ENCODE assay signal across 20 mouse cellular contexts in genomic region chr1:57529320-57529719, GRCm38 (mm10).
A peak's percentile ranks its signal among the peaks of the same experiment; 100 is the strongest.
DNase-seq lines count a peak whose midpoint lies in the region; ATAC-seq and TF ChIP-seq lines count a peak whose summit lies in the region.
"Had no signal": no experiment of that assay in that cellular context is flagged by ENCODE, and none has a peak within 500 bp of the region (broad histone marks: within the 10 kb centered on the region; RNA-seq: fewer than 3 reads in every experiment).

No protein-coding gene starts in this region.

- no peaks in the 10 kb centered on the region for H3K9me3 ChIP-seq in hindbrain, embryonic 13.5 days
- H3K9me3 ChIP-seq in hindbrain, embryonic 11.5 days (ENCODE audit: control insufficient read depth, low read length): no peaks in the 10 kb centered on the region
- no peaks in the 10 kb centered on the region for H3K9me3 ChIP-seq in forebrain, embryonic 12.5 days
- H3K9me3 ChIP-seq in forebrain, postnatal 0 days (ENCODE audit: low read length): no peaks in the 10 kb centered on the region
- H3K9me3 ChIP-seq: heart, embryonic 12.5 days; hindbrain, embryonic 10.5 days; limb, embryonic 13.5 days; liver, embryonic 12.5 days; midbrain, embryonic 12.5 days; neural tube, embryonic 15.5 days had no signal

- no peak for TF ChIP-seq CTCF in forebrain, postnatal 0 days (IDR thresholded peaks at IDR 0.05; ENCODE audit: low read depth)

- H3K4me2 ChIP-seq in hindbrain, embryonic 13.5 days: no peak overlapping the region
- H3K4me2 ChIP-seq in hindbrain, embryonic 11.5 days (replicated peaks; ENCODE audit: low read depth, low read length): no peak overlapping the region
- H3K4me2 ChIP-seq in forebrain, embryonic 12.5 days: no peak overlapping the region
- H3K4me2 ChIP-seq in forebrain, postnatal 0 days (ENCODE audit: low read depth): no peak overlapping the region
- H3K4me2 ChIP-seq: heart, embryonic 12.5 days; limb, embryonic 13.5 days; liver, embryonic 12.5 days; midbrain, embryonic 12.5 days; neural tube, embryonic 15.5 days had no signal

- WGBS in hindbrain, embryonic 13.5 days: 83% methylated on average over 2 of the region's 2 CpGs
- 75% methylated on average over 2 of the region's 2 CpGs for WGBS in hindbrain, embryonic 11.5 days
- 71% methylated on average over 2 of the region's 2 CpGs for WGBS in forebrain, embryonic 12.5 days
- WGBS in forebrain, postnatal 0 days: 27% methylated on average over 2 of the region's 2 CpGs

- DNase-seq in hindbrain, embryonic 11.5 days (ENCODE audit: low spot score): no peak
- peak; percentile 4 for DNase-seq in layer of hippocampus, adult 9-11 months
- DNase-seq in layer of hippocampus, postnatal 10 days (ENCODE audit: low spot score in 2 of 2): no peak
- DNase-seq in forebrain, postnatal 0 days: peak; percentile 77
- no peak for DNase-seq in B cell, adult 2 months
- DNase-seq: adrenal gland, postnatal 10 days; cerebellum, adult 9-11 months; gastrocnemius, postnatal 10 days; heart, postnatal 10 days; lung, adult 18-20 months; lung, postnatal 10 days had no signal

- H3K27ac ChIP-seq in hindbrain, embryonic 13.5 days: 0 out of 2 replicates have a peak overlapping the region, but pooled peaks have one; percentile 42
- no peak overlapping the region for H3K27ac ChIP-seq in hindbrain, embryonic 11.5 days (ENCODE audit: low read depth, low read length)
- H3K27ac ChIP-seq in forebrain, embryonic 12.5 days: 0 out of 2 replicates have a peak overlapping the region, but pooled peaks have one; percentile 13
- H3K27ac ChIP-seq in forebrain, postnatal 0 days (ENCODE audit: low read depth, low read length): no peak overlapping the region
- H3K27ac ChIP-seq: hindbrain, embryonic 10.5 days; limb, embryonic 13.5 days; liver, embryonic 12.5 days; midbrain, embryonic 12.5 days; neural tube, embryonic 15.5 days; stomach, postnatal 0 days had no signal

- no peak overlapping the region for H3K9ac ChIP-seq in hindbrain, embryonic 13.5 days
- H3K9ac ChIP-seq in hindbrain, embryonic 11.5 days (ENCODE audit: low read depth, low read length): no peak overlapping the region
- H3K9ac ChIP-seq in forebrain, embryonic 12.5 days: no peak overlapping the region
- H3K9ac ChIP-seq in forebrain, postnatal 0 days: no peak overlapping the region
- H3K9ac ChIP-seq: heart, embryonic 12.5 days; limb, embryonic 13.5 days; liver, embryonic 12.5 days; midbrain, embryonic 12.5 days; neural tube, embryonic 15.5 days had no signal

- H3K4me1 ChIP-seq in hindbrain, embryonic 13.5 days (replicated peaks): 0 out of 2 replicates have a peak, but pooled peaks cover 6% of the 10 kb centered on the region
- no peaks in the 10 kb centered on the region for H3K4me1 ChIP-seq in hindbrain, embryonic 11.5 days (replicated peaks; ENCODE audit: control insufficient read depth, insufficient read depth, low read length)
- H3K4me1 ChIP-seq in forebrain, embryonic 12.5 days: peaks cover 9% of the 10 kb centered on the region; the same call in 1 of the 2 replicates
- no peaks in the 10 kb centered on the region; the same call in 1 of the 2 replicates for H3K4me1 ChIP-seq in forebrain, postnatal 0 days (ENCODE audit: insufficient read depth)
- H3K4me1 ChIP-seq: liver, embryonic 12.5 days; neural tube, embryonic 15.5 days had no signal

- no peaks in the 10 kb centered on the region for H3K27me3 ChIP-seq in hindbrain, embryonic 13.5 days
- H3K27me3 ChIP-seq in hindbrain, embryonic 11.5 days (ENCODE audit: control insufficient read depth, insufficient read depth, low read length): no peaks in the 10 kb centered on the region
- H3K27me3 ChIP-seq in forebrain, embryonic 12.5 days: no peaks in the 10 kb centered on the region
- H3K27me3 ChIP-seq in forebrain, postnatal 0 days (ENCODE audit: insufficient read depth, low read length): no peaks in the 10 kb centered on the region
- H3K27me3 ChIP-seq: heart, embryonic 12.5 days; limb, embryonic 13.5 days; liver, embryonic 12.5 days; midbrain, embryonic 12.5 days; neural tube, embryonic 15.5 days had no signal

- H3K36me3 ChIP-seq in hindbrain, embryonic 13.5 days: no peaks in the 10 kb centered on the region
- H3K36me3 ChIP-seq in hindbrain, embryonic 11.5 days (ENCODE audit: control insufficient read depth, insufficient read depth, low read length): no peaks in the 10 kb centered on the region
- no peaks in the 10 kb centered on the region for H3K36me3 ChIP-seq in forebrain, embryonic 12.5 days (replicated peaks)
- H3K36me3 ChIP-seq in forebrain, postnatal 0 days (ENCODE audit: insufficient read depth): no peaks in the 10 kb centered on the region
- H3K36me3 ChIP-seq: heart, embryonic 12.5 days; hindbrain, embryonic 10.5 days; limb, embryonic 13.5 days; liver, embryonic 12.5 days; midbrain, embryonic 12.5 days; neural tube, embryonic 15.5 days had no signal

- no peak overlapping the region for H3K4me3 ChIP-seq in hindbrain, embryonic 13.5 days
- H3K4me3 ChIP-seq in hindbrain, embryonic 11.5 days (ENCODE audit: low read depth, low read length): no peak overlapping the region
- no peak overlapping the region for H3K4me3 ChIP-seq in forebrain, embryonic 12.5 days (replicated peaks)
- no peak overlapping the region for H3K4me3 ChIP-seq in forebrain, postnatal 0 days (ENCODE audit: low read depth, low read length)
- H3K4me3 ChIP-seq: heart, embryonic 12.5 days; hindbrain, embryonic 10.5 days; limb, embryonic 13.5 days; liver, embryonic 12.5 days; midbrain, embryonic 12.5 days; neural tube, embryonic 15.5 days had no signal

- ATAC-seq in hindbrain, embryonic 13.5 days (ENCODE audit: low FRiP score): no peak
- no peak for ATAC-seq in hindbrain, embryonic 11.5 days (ENCODE audit: low FRiP score)
- no peak for ATAC-seq in forebrain, embryonic 12.5 days (ENCODE audit: low FRiP score)
- ATAC-seq in forebrain, postnatal 0 days: peak; percentile 96
- ATAC-seq: liver, embryonic 12.5 days had no signal

Comparison
In these comparisons a context has a peak if more than half of its experiments do, and no peak if none do; other contexts are left out.
1. H3K27ac ChIP-seq: peak in hindbrain, embryonic 13.5 days (single experiment) and forebrain, embryonic 12.5 days (single experiment); none in hindbrain, embryonic 11.5 days (single experiment) and forebrain, postnatal 0 days (single experiment).
2. DNase-seq: peak in layer of hippocampus, adult 9-11 months (single experiment) and forebrain, postnatal 0 days (single experiment); none in hindbrain, embryonic 11.5 days (single experiment), layer of hippocampus, postnatal 10 days (0 of 2) and B cell, adult 2 months (0 of 2).